Mouse (Mus musculus) erythroblast, embryonic 14.5 days (primary cell): ENCODE results near the gene Flt4.

ENCODE experiments used
- GATA1 ChIP-seq: IDR thresholded peaks from 2 replicates; pipeline ENCODE4 v1.6.1; 2012; ENCODE audit warnings: low read length, inconsistent platforms, mixed read lengths
- TAL1 ChIP-seq: IDR thresholded peaks from 3 replicates; pipeline ENCODE4 v1.6.1; 2012; ENCODE audit warnings: low read length, inconsistent platforms, mixed read lengths

DNA sequence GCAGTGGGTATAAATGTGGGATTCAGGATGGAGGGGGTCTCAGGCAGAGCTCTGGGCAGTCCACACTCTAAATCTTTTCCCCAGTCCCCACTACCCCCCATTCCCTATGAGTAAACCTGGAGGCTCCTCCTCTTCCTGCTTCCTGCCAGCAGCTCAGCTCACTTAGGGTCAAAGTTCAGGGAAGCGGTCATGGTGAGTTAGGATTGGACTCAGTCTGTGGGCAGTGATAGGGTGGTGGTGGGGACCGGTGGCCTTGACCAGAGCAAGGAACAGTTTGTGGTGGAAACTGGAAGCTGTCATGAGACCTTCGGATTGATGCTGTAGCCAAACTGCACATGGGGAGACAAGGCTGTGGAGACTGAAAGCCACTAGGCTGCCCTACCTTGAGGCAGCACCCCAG is 15.1 kb downstream of the Flt4 start:
- TF ChIP-seq TAL1 (no peak), GATA1 (no peak)
